Mouse (Mus musculus) lung, embryonic 14.5 days (tissue): ENCODE measurements around the gene Trpm1. TPM values are rescaled to one million over a fixed set of nuclear protein-coding genes. Genes with fewer than 3 reads are reported as not detected.

Source experiments
- ATAC-seq: fragments of 200-750 bp; cut with Nextera tagmentation; 2 replicates; pipeline ENCODE4 v1.8.0; 2017; ENCODE audit warnings: mild to moderate bottlenecking, moderate TSS enrichment, moderate library complexity; ENCODE audit not compliant: insufficient read depth
- DNase-seq: peaks from one replicate; pipeline ENCODE4 v3.0.0-alpha.2; 2015
- H3K27ac ChIP-seq: fragments of 300-500 bp; sonication (generic); 2 replicates; pipeline ENCODE4 v1.5.1; 2014; ENCODE audit warnings: low read depth, mild to moderate bottlenecking, moderate library complexity
- H3K27me3 ChIP-seq: fragments of 300-500 bp; sonication (generic); 2 replicates; pipeline ENCODE4 v1.6.1; 2014; ENCODE audit warnings: low read length, control low read depth; ENCODE audit not compliant: insufficient read depth
- H3K36me3 ChIP-seq: fragments of 300-500 bp; sonication (generic); 2 replicates; pipeline ENCODE4 v1.6.1; 2014; ENCODE audit warnings: control low read depth; ENCODE audit not compliant: insufficient read depth
- H3K4me1 ChIP-seq: fragments of 300-500 bp; sonication (generic); 2 replicates; pipeline ENCODE4 v1.6.1; 2014; ENCODE audit warnings: antibody characterized with exemption, control low read depth; ENCODE audit not compliant: insufficient read depth
- H3K4me2 ChIP-seq: fragments of 300-500 bp; sonication (generic); 2 replicates; pipeline ENCODE4 v1.6.1; 2014; ENCODE audit warnings: mild to moderate bottlenecking
- H3K4me3 ChIP-seq: fragments of 300-500 bp; sonication (generic); 2 replicates; pipeline ENCODE4 v1.5.1; 2014; ENCODE audit warnings: low read depth, low read length
- H3K9ac ChIP-seq: fragments of 300-500 bp; sonication (generic); 2 replicates; pipeline ENCODE4 v1.6.1; 2014
- H3K9me3 ChIP-seq: fragments of 300-500 bp; sonication (generic); 2 replicates; pipeline ENCODE4 v1.6.1; 2016; ENCODE audit warnings: low read depth, low read length, control low read depth
- CTCF ChIP-seq: IDR thresholded peaks from 2 replicates; pipeline ENCODE4 v1.5.1; 2016; ENCODE audit warnings: antibody characterized with exemption, low read depth
- WGBS: fragments of 180-500 bp; shearing (Covaris S2); extraction: QIAGEN DNeasy Blood & Tissue Kit; methylation state at CpG from one replicate; pipeline ENCODE4 v1.1.7; 2014; 5-methylcytosine and 5-hydroxymethylcytosine counted together
- polyA plus RNA-seq: library from polyadenylated mRNA; unstranded; fragments of >200 nt; fragmentation: Nextera tagmentation; extraction: Ambion mirVana; gene quantifications from 2 replicates; pipeline ENCODE4 v1.2.1, GENCODE M21; 2014

The Trpm1 gene
- polyA plus RNA-seq, 1 experiment from 2014 or later, result not detected

DNA sequence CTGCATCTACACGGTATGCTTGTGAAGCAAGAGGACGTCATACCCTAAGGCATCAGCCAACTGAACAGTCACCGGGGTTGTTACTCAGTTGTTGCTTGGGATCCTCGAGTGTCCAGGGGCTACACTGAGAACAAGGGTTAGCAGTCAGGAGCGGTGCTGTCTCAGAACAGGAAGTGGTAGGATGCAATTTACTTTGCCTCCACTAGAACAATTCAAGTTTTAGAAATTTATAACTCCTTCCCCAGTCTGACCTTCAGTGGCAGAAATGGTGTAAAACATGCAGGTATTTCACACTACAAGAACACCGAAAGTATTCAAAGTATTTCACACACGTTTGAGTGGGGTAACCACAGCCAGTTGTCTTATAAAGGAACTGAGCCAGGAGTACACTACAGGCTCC is 66.1 kb downstream of the Trpm1 start:
- no peak overlapping the region for H3K4me2 ChIP-seq
- H3K27me3 ChIP-seq, result no peaks in the 10 kb centered on the region
- H3K9ac ChIP-seq, result no peak overlapping the region
- no peaks in the 10 kb centered on the region for H3K4me1 ChIP-seq
- H3K27ac ChIP-seq, result no peak overlapping the region
- TF ChIP-seq CTCF, result no peak
- no peak overlapping the region for H3K4me3 ChIP-seq
- DNase-seq, result no peak
- H3K9me3 ChIP-seq, result no peaks in the 10 kb centered on the region
- WGBS, result 69% methylated on average over 7 of the region's 7 CpGs
- no peak for ATAC-seq
- no peaks in the 10 kb centered on the region for H3K36me3 ChIP-seq

DNA sequence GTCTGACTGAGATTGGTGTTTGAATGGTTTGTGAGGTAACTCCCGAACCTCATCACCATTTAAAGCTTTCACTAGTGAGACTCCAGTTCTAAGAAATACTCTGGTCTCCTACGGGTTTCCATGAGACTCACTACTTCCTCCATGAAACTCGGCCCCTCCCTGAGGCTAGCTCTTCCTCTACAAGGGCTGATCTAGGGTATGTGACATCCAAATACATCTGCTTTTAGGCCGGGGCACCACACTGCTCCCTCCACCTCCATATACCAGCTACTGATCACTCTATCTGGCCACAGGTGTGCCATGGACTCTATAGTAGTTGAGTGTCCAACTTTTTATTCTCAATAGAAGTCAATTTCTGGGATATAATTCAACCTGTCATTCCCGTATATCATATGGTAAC is 69.6 kb downstream of the Trpm1 start:
- Histone ChIP-seq H3K27me3 (no peaks in the 10 kb centered on the region), H3K4me2 (no peak overlapping the region), H3K9ac (no peak overlapping the region), H3K36me3 (no peaks in the 10 kb centered on the region), H3K4me3 (no peak overlapping the region), H3K27ac (no peak overlapping the region), H3K4me1 (no peaks in the 10 kb centered on the region), H3K9me3 (no peaks in the 10 kb centered on the region)
- DNase-seq (no peak), ATAC-seq (no peak)
- TF ChIP-seq CTCF, result no peak
- WGBS, result 86% methylated on average over 5 of the region's 5 CpGs

DNA sequence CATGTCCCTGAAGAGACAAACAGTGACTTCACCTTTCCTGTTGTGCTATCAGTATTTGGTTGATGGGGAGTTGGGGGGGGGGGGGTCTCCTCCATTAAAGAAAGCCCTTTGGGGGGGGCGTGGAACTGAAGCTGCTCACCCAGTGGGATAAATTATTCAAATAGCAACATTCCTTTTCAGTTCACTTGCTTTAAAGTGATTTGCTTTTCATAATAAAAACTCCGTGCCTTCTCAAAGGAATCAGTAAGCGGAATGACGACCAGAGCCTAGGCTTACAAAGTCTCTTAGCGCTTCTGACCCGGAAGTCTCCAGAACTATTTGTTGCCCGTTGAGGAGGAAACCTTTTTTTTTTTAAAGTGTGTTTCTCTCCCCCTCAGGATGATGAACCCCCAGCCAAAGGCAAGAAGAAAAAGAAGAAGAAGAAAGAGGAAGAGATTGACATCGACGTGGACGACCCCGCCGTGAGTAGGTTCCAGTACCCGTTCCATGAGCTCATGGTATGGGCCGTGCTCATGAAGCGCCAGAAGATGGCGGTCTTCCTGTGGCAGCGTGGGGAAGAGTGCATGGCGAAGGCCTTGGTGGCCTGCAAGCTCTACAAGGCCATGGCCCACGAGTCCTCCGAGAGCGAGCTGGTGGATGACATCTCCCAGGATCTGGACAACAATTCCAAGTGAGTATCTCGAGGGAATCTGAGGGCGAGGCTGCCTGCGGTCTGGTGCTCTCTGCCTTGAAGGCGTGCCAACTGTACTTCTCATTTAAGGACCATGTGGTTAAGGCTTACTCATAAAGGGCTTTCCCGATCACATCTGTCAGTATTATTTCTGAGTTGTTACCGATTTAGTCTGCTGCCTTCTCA is 72.9 kb downstream of the Trpm1 start:
- no peak for ATAC-seq

DNA sequence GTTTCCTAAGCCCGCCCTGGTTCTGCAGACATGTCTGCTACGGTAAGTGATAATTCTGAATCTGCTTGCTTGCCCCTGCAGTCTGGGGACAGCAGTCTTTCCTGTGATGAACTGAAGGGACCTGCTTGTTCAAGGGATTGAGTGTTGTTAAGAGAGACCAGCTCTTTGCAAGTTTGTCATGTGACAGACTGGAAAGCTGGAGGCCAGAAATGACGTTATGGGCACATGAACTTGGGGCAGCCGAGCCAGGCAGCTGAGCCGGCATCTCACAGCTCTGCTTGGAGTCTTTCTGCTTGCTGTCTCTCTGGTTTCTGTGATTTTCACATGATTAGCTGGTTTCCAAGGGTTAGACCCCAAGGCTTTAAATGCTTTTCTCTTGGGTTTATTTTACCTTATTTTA is 74.0 kb downstream of the Trpm1 start:
- WGBS, result 83% methylated on average over 5 of the region's 5 CpGs
- H3K36me3 ChIP-seq, result no peaks in the 10 kb centered on the region
- ATAC-seq (no peak), DNase-seq (no peak)
- no peaks in the 10 kb centered on the region for H3K27me3 ChIP-seq
- no peaks in the 10 kb centered on the region for H3K9me3 ChIP-seq
- H3K4me1 ChIP-seq, result no peaks in the 10 kb centered on the region
- no peak overlapping the region for H3K4me2 ChIP-seq
- no peak for TF ChIP-seq CTCF
- H3K9ac ChIP-seq, result no peak overlapping the region
- no peak overlapping the region for H3K27ac ChIP-seq
- no peak overlapping the region for H3K4me3 ChIP-seq

More for the DNA sequence above, 72.9 kb downstream of the Trpm1 start:
- no peak overlapping the region for H3K4me3 ChIP-seq
- H3K27me3 ChIP-seq, result no peaks in the 10 kb centered on the region
- no peak overlapping the region for H3K27ac ChIP-seq
- no peak for DNase-seq
- TF ChIP-seq CTCF, result peak; percentile 13; the same call in 1 of the 2 replicates
- 89% methylated on average over 27 of the region's 27 CpGs for WGBS
- H3K4me1 ChIP-seq, result no peaks in the 10 kb centered on the region
- H3K9me3 ChIP-seq, result no peaks in the 10 kb centered on the region
- H3K36me3 ChIP-seq, result no peaks in the 10 kb centered on the region
- no peak overlapping the region for H3K9ac ChIP-seq
- no peak overlapping the region for H3K4me2 ChIP-seq

DNA sequence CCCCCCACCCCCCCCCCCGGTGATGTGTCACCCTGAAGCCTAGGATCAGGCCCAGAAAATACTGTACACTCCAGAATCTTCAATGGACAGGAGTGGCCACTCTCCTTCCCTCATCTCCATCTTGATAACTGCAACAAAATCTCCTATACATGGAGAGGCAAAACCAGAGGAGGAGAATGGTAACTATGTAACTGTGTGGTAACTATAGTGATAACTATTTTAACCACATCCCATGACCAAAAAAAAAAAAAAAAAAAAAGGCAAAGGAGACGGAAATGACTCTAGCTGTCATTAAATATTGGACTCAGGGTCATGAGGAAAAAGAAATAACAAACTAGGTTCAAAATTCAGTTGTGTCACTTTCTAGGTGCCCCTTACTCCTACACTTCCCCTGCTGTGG is 74.7 kb downstream of the Trpm1 start:
- no peaks in the 10 kb centered on the region for H3K9me3 ChIP-seq
- no peak for TF ChIP-seq CTCF
- no peak overlapping the region for H3K4me3 ChIP-seq
- WGBS, result 53% methylated on average over 2 of the region's 2 CpGs
- DNase-seq (no peak), ATAC-seq (no peak)
- no peak overlapping the region for H3K27ac ChIP-seq
- H3K4me2 ChIP-seq, result no peak overlapping the region
- no peak overlapping the region for H3K9ac ChIP-seq
- H3K36me3 ChIP-seq, result no peaks in the 10 kb centered on the region
- H3K27me3 ChIP-seq, result no peaks in the 10 kb centered on the region
- H3K4me1 ChIP-seq, result no peaks in the 10 kb centered on the region

DNA sequence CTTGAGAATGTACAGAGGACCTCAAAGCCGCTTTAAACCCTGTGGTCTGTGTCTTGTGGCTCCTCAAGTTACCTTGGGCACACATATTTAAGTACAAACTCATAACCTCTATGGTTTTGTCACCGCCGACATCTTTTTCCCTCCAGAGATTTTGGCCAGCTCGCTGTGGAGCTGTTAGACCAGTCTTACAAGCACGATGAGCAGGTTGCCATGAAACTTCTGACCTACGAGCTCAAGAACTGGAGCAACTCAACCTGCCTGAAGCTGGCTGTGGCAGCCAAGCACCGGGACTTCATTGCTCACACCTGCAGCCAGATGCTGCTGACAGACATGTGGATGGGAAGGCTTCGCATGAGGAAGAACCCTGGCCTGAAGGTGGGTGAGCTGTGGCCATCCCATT is 76.3 kb downstream of the Trpm1 start:
- no peak overlapping the region for H3K4me2 ChIP-seq
- H3K9me3 ChIP-seq, result no peaks in the 10 kb centered on the region
- no peaks in the 10 kb centered on the region for H3K4me1 ChIP-seq
- 73% methylated on average over 8 of the region's 8 CpGs for WGBS
- H3K4me3 ChIP-seq, result no peak overlapping the region
- no peaks in the 10 kb centered on the region for H3K27me3 ChIP-seq
- DNase-seq, result no peak
- no peak for TF ChIP-seq CTCF
- no peak overlapping the region for H3K27ac ChIP-seq
- no peak for ATAC-seq
- H3K9ac ChIP-seq, result no peak overlapping the region
- H3K36me3 ChIP-seq, result no peaks in the 10 kb centered on the region

DNA sequence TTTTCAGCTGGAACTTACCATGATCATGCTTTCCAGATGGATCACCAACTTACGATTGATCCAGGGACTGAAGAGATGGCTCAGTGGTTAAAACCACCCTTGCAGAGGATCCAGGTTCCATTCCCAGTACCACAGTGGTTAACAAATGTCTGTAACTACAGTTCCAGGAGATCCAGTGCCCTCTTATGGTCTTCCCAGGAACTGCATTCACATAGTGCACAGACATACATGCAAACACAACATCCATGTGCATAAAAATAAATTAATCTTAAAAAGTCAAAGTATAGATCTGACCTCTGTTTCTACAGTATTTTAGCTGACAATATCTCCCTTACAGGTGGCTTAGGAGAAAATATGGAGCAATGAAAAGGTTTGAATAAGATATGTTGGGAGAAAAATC is 77.4 kb downstream of the Trpm1 start:
- DNase-seq, result no peak
- no peaks in the 10 kb centered on the region for H3K9me3 ChIP-seq
- H3K4me2 ChIP-seq, result no peak overlapping the region
- H3K4me3 ChIP-seq, result no peak overlapping the region
- no peaks in the 10 kb centered on the region for H3K4me1 ChIP-seq
- no peak for TF ChIP-seq CTCF
- H3K9ac ChIP-seq, result no peak overlapping the region
- no peak overlapping the region for H3K27ac ChIP-seq
- ATAC-seq, result no peak
- no peaks in the 10 kb centered on the region for H3K27me3 ChIP-seq
- WGBS, result 90% methylated on average over 1 of the region's 1 CpGs
- H3K36me3 ChIP-seq, result no peaks in the 10 kb centered on the region

DNA sequence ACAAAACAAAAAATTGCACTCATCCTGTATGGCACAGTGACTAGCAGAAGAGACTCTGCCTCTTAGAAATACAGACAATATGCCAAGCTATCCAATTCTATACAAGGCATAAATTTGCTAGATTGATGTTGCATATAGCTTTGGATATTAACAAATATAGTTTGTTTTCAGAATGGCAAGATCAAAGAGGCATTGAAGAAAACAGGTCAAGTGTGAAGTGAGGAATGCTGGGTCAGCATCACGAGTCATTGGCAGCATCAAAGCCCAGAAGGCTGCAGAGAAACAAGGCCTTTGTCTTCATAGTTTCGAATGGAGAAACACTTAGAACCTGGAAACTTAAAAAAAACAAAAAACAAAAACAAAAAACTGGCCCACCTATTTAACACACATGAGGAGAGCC is 78.4 kb downstream of the Trpm1 start:
- Histone ChIP-seq H3K9me3 (no peaks in the 10 kb centered on the region), H3K27ac (no peak overlapping the region), H3K9ac (no peak overlapping the region), H3K4me1 (no peaks in the 10 kb centered on the region), H3K4me3 (no peak overlapping the region), H3K27me3 (no peaks in the 10 kb centered on the region), H3K4me2 (no peak overlapping the region), H3K36me3 (no peaks in the 10 kb centered on the region)
- no peak for TF ChIP-seq CTCF
- ATAC-seq, result no peak
- WGBS, result 55% methylated on average over 2 of the region's 2 CpGs
- DNase-seq, result no peak
